Mouse (Mus musculus): ENCODE measurements around the gene Chmp3.

The Chmp3 gene

DNA sequence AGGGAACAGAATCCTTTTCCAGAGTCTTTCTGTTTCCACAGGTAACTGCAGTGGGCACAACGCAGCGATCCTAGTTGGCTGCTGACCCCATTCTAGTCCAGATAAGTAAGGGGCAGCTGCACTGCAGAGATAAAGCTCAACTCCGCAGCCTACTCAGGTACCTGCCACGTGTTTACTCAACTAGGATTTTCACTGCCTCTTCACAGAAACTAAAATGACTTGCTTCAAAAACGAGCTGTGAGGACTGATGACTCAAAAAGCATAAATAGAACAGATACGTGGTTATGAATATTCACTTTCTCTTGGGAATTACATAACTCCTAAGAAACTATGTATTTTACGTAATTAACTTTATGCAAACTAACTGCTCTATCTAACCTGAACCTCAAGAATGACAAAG lies 66.4 kb downstream of the Chmp3 start:
- no peak for DNase-seq (ENCODE audit: low spot score)

DNA sequence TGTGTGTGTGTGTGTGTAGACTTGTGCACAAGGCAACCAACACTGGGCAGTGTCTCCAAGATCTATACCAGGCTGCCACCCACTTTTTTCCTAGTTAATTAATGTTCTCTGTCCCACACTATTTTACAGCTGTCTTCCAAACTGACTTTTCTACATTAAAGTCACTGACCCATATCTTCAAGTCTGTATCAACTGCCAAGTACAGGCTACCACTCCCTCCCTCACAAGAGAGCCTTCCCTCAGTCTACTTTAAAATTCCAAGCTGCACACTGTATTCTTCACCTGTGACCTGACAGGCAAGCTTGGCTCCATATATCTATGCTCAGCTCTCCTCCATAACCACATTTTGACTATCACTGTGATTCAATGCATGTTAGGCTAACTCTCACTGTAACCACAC lies 69.6 kb downstream of the Chmp3 start:
- no peak for DNase-seq (ENCODE audit: low spot score)

- no peak for DNase-seq (ENCODE audit: low spot score)
Observed at GRCm38 (mm10) chr6:71616959-71617358, 73.4 kb downstream of the Chmp3 start.

DNA sequence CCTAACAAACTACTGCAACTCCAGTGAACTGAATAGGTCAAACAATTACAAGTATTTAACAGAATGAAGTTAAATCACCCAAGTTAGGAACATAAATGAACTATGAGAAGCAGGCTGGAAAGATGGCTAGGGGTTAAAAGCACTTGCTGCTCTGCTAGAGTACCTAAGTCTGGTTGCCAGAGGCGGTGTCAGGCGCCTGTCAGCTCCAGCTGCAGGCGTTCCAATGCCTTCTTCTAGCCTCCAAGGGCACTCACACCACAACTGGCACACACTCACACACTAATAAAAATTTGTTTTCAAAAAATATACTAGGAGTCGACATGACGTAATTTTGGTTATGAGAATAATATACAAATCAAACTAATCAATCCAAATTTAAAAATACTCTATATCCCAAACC lies 78.0 kb downstream of the Chmp3 start:
- no peak for DNase-seq (ENCODE audit: low spot score)

DNA sequence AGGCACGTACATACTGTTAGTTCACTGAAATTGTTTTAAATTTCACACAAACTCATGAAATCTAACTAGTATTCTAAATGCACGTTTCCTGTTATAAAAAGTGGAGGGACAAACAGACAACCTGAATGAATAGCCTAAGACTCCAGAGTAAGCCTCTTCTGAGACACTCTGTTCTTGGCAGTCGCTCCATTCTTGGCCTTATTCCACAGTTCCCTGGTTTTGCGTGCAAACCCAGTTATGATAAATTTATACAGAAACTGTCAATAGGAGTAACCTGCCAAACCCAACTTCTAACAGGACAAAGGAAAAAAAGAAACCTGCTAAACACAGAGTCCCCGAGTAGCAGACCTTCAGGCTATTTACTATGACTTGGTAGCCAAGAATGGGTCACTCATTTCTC lies 78.4 kb downstream of the Chmp3 start:
- peak; percentile 61 for DNase-seq (ENCODE audit: low spot score)

DNA sequence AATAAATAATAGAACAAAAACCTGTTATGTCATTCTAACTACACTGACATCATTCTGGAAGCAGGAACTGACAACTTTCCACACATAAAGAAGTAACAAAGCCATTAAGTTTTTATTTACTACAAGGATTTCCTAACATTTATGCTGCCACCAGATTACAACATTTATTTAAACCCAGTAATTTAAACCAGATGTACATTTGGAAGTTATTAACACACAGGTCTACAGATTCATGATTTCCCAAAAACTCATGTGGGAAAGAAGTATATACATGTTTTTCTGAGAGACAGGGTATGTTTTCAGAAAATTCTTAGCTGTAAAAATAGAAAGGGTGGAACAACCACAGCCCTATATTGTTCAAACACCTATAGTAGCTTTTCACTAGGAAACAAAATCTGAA lies 81.1 kb downstream of the Chmp3 start:
- DNase-seq (ENCODE audit: low spot score) = no peak

GRCm38 (mm10) chr6:71625984-71626383 lies 82.4 kb downstream of the Chmp3 start:
- no peak for DNase-seq (ENCODE audit: low spot score)

- no peak for DNase-seq (ENCODE audit: low spot score)
Observed at GRCm38 (mm10) chr6:71627325-71627724, 83.7 kb downstream of the Chmp3 start.

DNA sequence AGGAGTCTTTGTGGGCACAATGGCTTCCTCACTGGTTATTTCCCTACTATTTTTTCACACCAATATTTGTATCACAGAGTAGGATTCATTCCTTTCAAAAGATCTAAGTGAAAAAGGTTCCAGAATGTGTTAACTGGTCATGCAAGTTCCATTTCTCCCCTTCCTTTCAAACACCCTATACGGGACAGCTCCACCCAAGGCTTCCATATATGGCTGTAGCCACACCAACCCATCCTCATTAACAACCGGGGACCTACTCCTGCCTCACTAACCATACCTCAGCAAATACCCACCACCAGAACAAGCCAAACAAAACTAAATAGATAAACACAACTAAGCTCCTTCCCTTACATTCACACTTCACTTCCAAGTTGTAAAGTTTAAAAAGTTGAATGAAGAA lies 87.6 kb downstream of the Chmp3 start:
- no peak for DNase-seq (ENCODE audit: low spot score)

DNA sequence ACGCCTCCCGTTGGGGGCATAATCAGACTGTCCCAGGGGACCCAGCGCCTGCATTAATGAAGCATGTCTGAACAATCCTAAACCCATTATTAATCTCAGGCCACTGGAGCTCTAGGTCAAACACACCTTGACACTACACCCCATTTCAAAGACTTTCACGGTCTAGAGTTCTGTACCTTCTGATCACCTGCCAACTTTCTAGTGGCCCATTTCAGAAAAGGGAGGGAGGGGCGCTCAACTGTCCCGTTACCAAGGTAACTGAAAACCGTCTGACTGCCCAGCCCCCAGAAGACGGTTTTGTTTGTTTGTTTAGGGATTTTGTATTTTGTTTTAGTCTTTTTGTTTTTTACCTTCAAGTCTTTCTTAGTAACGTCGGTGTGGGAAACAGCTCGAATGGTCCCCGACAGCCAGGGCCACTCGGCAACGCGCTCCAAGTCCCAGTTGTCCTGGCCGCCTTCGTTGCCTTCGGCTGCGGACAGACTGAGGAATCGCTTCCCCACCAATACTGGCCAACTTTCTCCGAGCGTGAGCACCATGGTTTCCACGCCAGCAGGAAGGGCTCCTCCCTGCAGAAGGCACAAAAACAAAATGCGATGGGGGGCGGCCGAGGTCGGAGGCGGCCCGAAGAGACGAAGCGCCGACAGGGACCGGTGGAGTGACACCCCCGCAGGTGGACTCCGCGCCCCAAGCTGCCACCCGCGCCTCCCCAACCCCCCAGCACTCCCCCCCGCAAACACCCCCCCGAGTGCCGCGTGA lies 88.3 kb downstream of the Chmp3 start:
- DNase-seq (ENCODE audit: low spot score) = peak; percentile 62

All from testis, postnatal 14 days (tissue).